Mouse (Mus musculus): ENCODE measurements around the gene Vamp8.

Vamp8 gene

DNA sequence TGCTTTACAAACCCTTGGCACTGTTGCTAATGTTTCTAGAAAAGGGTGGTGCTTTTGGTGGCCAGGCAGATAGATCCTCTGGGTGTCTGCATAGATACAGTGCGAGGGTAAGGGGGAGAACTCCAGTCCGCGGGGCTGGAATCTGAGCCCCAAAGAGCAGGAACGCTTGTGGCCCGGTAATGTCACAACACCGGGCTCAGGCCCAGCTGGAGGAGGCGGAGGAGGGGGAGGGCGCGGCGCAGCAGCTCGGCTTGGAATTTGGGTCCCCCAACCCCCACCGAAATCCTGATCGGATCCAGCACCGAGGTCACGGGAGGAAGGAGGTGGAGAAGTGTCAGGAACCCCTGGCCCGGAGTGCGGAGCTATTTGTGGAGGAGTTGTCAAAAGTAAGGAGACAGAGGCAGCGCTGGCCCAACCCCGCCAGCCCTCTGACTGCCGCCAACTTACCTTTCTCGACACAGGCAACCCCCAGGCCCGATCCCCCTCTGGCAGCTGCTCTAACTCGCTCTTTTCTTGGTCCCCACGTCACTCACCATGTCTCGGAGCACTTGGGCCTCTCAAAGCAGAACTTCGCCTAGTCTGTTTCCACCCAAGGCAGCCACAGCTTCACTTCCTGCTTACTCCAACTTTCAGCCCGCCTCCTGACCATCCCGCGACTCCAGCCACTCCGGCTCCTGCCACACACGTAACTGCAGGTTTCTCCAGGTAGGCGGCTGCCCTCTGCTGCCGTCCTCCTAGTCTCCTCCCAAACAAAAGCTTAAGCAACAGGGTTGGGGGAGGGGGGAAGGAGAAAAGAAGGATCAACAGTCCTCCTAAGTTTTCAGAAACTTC is at the start of gene Vamp8:
TSS of gene Vamp8 (minus strand) at position 763 of the 831 bp plus-strand sequence.
- H3K27me3 ChIP-seq (ENCODE audit: insufficient read depth, low read length) = peaks cover 23% of the 10 kb centered on the region
- peaks cover 24% of the 10 kb centered on the region for H3K4me1 ChIP-seq (replicated peaks; ENCODE audit: low read depth, low read length)
- TF ChIP-seq NANOG (IDR thresholded peaks at IDR 0.05; ENCODE audit: borderline replicate concordance, low read length) (no peak), POU5F1 (IDR thresholded peaks at IDR 0.05; ENCODE audit: borderline replicate concordance, low read length) (no peak), CTCF (conservative IDR thresholded peaks at IDR 0.05; ENCODE audit: low read length) (no peak)
- no peaks in the 10 kb centered on the region for H3K36me3 ChIP-seq (ENCODE audit: insufficient read depth, low read length)
- H3K4me3 ChIP-seq (replicated peaks; ENCODE audit: low read length) = peak within 1 kb of the TSS; percentile 76
- no peaks in the 10 kb centered on the region for H3K9me3 ChIP-seq (ENCODE audit: low read length)

DNA sequence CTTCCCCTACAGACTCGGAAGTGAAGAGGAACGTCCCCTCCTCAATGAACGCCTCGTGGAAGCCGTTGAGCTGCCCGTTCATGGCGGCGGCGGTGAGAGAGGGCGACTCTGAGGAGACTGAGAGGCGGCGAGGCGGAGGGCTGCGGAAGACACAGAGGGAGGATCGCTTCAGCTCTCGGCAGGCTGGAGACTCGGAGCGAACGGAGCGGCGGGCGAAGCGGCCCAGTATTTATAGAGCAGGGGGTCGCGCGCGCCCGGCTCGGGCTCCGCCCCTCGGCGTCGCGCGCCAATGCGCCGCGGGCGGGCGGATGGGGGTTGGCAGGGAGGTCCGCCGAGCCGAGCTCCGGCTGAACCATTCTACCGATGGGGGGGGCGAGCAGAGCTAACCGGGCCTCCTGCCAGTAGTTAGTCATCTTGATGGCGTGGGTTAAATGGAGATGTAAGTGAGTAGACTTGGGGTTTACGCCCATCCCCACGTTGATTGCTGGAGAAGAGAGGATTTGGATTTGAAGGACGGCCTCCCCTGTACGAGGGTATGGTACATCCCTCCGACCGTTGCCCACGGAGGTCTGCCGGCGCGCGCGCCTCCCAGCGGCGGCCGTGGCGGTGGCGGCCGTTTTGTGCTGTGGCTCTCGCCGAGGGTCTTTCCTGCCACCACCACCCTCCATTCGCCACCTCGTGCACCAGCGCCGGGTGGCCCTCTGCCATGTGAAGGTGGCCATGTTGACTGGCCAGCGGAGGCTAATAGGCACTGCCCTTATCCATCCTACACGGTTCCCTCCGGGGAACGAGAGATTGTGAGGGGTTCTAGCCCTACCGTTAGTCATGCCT is 49.1 kb upstream of the Vamp8 start, which contains the start of gene Mat2a:
TSS of gene Mat2a (minus strand) at position 204 of the 831 bp plus-strand sequence.
- H3K36me3 ChIP-seq (ENCODE audit: insufficient read depth, low read length) = peaks cover 41% of the 10 kb centered on the region

DNA sequence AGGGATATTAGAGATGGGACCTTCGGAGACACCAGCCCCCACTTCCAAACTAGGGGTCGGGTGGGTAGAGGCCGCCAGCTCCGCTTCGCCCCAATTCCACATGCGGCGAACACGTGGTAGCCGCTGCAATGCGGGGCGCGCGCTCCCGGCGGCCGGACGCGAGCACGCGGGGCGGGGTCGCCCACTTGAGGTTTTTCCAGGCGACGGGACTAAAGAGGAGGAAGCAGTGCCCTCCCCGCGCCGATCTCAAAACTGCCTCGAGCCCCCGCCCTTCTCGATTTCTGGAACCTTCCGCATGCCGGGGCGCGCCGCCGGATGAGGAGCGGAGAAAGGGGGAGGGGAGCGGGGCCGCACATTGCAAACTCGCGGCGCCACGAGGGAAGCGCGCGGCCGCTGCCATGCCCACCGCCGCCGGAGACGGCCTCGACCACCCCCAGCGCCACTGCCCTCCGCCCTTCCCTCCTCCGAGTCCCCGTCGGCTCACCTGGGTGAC is 48.4 kb upstream of the Vamp8 start:
- no peaks in the 10 kb centered on the region for H3K9me3 ChIP-seq (ENCODE audit: low read length)
- peaks cover 45% of the 10 kb centered on the region for H3K4me1 ChIP-seq (replicated peaks; ENCODE audit: low read depth, low read length)
- H3K4me3 ChIP-seq (replicated peaks; ENCODE audit: low read length) = peak overlapping the region; percentile 97
- no peak for TF ChIP-seq CTCF (conservative IDR thresholded peaks at IDR 0.05; ENCODE audit: low read length)
- no peak for TF ChIP-seq POU5F1 (IDR thresholded peaks at IDR 0.05; ENCODE audit: borderline replicate concordance, low read length)
- TF ChIP-seq NANOG (IDR thresholded peaks at IDR 0.05; ENCODE audit: borderline replicate concordance, low read length) = no peak
- peaks cover 48% of the 10 kb centered on the region for H3K36me3 ChIP-seq (ENCODE audit: insufficient read depth, low read length)
- 0 out of 2 replicates have a peak, but pooled peaks cover under 1% of the 10 kb centered on the region for H3K27me3 ChIP-seq (ENCODE audit: insufficient read depth, low read length)

More for the DNA sequence above, 49.1 kb upstream of the Vamp8 start, which contains the start of gene Mat2a:
- H3K4me1 ChIP-seq (replicated peaks; ENCODE audit: low read depth, low read length) = peaks cover 45% of the 10 kb centered on the region
- no peaks in the 10 kb centered on the region for H3K9me3 ChIP-seq (ENCODE audit: low read length)
- H3K27me3 ChIP-seq (ENCODE audit: insufficient read depth, low read length) = 0 out of 2 replicates have a peak, but pooled peaks cover 3% of the 10 kb centered on the region
- TF ChIP-seq POU5F1 (IDR thresholded peaks at IDR 0.05; ENCODE audit: borderline replicate concordance, low read length) = no peak
- TF ChIP-seq NANOG (IDR thresholded peaks at IDR 0.05; ENCODE audit: borderline replicate concordance, low read length) = no peak
- no peak for TF ChIP-seq CTCF (conservative IDR thresholded peaks at IDR 0.05; ENCODE audit: low read length)
- peak within 1 kb of the TSS; percentile 97 for H3K4me3 ChIP-seq (replicated peaks; ENCODE audit: low read length)

DNA sequence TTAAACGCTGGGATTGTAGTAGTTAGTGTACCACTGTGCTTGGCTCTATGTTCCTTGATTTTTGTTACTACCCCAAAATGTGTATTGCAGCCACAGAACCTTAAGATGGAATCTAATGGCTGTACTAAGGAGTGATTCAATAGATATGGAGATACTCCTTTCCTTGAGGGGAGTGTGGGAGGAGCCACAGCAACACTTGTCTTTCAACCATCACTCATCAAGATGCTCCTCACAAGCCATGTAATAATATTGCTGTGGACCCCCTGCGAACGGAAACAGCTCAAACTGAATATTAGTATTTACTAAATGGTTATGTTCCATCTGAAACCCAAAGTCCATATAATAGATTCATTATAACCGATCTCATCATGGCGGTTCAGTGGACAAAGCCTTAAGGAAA is 47.7 kb upstream of the Vamp8 start:
- Histone ChIP-seq H3K36me3 (ENCODE audit: insufficient read depth, low read length) (peaks cover 54% of the 10 kb centered on the region), H3K4me1 (replicated peaks; ENCODE audit: low read depth, low read length) (peaks cover 45% of the 10 kb centered on the region), H3K4me3 (replicated peaks; ENCODE audit: low read length) (peak overlapping the region; percentile 97), H3K9me3 (ENCODE audit: low read length) (no peaks in the 10 kb centered on the region), H3K27me3 (ENCODE audit: insufficient read depth, low read length) (no peaks in the 10 kb centered on the region)
- TF ChIP-seq POU5F1 (IDR thresholded peaks at IDR 0.05; ENCODE audit: borderline replicate concordance, low read length) (no peak), CTCF (conservative IDR thresholded peaks at IDR 0.05; ENCODE audit: low read length) (no peak), NANOG (IDR thresholded peaks at IDR 0.05; ENCODE audit: borderline replicate concordance, low read length) (no peak)

DNA sequence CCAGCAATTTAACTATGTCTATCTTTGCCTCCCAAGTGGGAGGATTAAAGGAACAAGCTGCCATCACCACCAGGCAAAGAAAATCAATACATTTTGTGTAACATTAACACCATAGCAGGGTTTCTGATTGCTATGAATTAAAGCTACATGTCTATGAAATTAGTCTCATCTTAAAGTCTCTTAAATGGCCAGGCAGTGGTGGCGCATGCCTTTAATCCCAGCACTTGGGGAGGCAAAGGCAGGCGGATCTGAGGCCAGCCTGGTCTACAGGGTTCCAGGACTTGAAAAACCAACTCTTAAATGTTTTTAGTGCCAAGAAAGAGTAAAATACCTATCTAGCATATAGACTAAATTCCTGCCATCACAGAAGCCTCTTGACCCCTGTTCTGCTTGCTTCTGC is 41.6 kb upstream of the Vamp8 start:
- no peaks in the 10 kb centered on the region for H3K9me3 ChIP-seq (ENCODE audit: low read length)
- TF ChIP-seq POU5F1 (IDR thresholded peaks at IDR 0.05; ENCODE audit: borderline replicate concordance, low read length) (no peak), CTCF (conservative IDR thresholded peaks at IDR 0.05; ENCODE audit: low read length) (no peak), NANOG (IDR thresholded peaks at IDR 0.05; ENCODE audit: borderline replicate concordance, low read length) (no peak)
- H3K4me3 ChIP-seq (replicated peaks; ENCODE audit: low read length) = no peak overlapping the region
- H3K27me3 ChIP-seq (ENCODE audit: insufficient read depth, low read length) = no peaks in the 10 kb centered on the region
- H3K4me1 ChIP-seq (replicated peaks; ENCODE audit: low read depth, low read length) = peaks cover 45% of the 10 kb centered on the region
- H3K36me3 ChIP-seq (ENCODE audit: insufficient read depth, low read length) = peaks cover 100% of the 10 kb centered on the region

DNA sequence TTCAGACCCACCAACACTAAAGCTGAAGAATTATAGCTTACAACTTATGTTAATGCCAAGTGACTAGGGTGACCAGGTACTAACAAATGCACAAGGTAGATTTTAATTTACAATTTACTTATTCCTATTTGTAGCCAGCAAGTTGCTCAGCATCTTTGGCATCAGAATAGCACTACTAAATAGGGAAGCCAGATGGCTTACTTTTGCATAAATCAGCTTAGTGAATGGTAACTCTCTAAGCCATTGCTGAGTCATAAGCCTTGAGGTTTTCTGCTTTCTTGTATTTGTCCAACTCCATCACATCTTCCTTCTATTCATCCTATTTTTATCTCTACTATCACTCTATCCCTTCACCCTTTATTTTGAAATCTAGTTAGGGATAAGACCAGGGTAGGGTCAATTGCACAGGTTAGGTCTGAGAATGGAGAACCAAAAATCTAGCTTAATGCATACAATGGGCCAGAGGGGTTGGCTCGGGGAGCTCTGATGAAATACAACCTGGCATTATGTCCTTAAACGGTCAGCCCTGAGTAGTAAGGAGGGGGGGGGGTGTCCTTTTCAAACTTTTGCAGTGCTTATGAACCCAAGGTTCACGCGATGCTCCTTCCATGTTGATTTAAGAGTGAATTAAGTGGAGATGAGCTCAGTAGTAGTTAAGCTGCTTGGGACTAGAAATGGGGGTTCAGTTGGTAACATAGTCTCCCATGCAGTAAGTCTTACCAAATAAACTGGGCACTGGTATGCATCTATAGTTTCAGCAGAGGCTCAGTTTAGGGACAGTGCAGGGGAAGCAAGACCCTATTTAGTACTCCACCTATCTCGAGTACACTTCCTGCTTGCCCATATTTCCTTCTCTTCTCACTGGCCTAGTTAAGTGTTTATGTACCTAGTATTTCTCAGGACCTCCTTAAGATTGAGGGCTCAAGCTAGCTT is 40.8 kb upstream of the Vamp8 start:
- Histone ChIP-seq H3K36me3 (ENCODE audit: insufficient read depth, low read length) (peaks cover 100% of the 10 kb centered on the region), H3K4me1 (replicated peaks; ENCODE audit: low read depth, low read length) (peaks cover 36% of the 10 kb centered on the region), H3K9me3 (ENCODE audit: low read length) (no peaks in the 10 kb centered on the region), H3K4me3 (replicated peaks; ENCODE audit: low read length) (no peak overlapping the region), H3K27me3 (ENCODE audit: insufficient read depth, low read length) (no peaks in the 10 kb centered on the region)
- TF ChIP-seq NANOG (IDR thresholded peaks at IDR 0.05; ENCODE audit: borderline replicate concordance, low read length) (no peak), POU5F1 (IDR thresholded peaks at IDR 0.05; ENCODE audit: borderline replicate concordance, low read length) (no peak), CTCF (conservative IDR thresholded peaks at IDR 0.05; ENCODE audit: low read length) (no peak)

DNA sequence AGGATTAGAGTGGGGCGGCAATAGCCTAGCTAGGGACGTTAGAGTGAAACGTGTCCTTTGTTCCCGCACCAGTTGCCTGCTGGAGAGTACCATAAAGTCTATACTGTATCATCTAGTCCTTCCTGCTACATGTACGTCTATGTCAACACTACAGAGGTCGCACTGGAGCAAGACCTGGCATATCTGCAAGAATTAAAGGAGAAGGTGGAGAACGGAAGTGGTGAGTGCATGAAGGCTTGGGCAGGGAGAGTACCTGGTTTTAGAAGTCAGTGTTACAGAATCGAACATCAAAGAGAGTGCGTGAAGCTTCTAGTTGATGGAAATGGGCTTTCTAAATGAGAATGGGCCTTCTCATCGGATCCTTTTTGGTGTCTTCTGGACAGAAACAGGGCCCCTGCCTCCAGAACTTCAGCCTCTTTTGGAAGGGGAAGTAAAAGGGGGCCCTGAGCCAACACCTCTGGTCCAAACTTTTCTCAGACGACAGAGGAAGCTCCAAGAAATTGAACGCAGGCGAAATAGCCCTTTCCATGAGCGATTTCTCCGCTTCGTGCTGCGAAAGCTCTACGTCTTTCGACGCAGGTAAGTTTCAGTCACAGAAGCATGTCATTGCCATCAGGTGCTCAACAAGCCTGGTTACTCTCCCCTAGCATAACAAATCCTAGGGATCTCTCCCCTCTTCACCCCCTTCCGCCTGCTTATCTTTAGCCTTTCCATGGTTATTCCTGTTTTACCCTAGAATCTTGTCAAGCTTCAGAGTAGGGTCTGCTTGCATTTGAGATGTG is 38.7 kb upstream of the Vamp8 start:
- no peak overlapping the region for H3K4me3 ChIP-seq (replicated peaks; ENCODE audit: low read length)
- TF ChIP-seq POU5F1 (IDR thresholded peaks at IDR 0.05; ENCODE audit: borderline replicate concordance, low read length) (no peak), CTCF (conservative IDR thresholded peaks at IDR 0.05; ENCODE audit: low read length) (no peak), NANOG (IDR thresholded peaks at IDR 0.05; ENCODE audit: borderline replicate concordance, low read length) (no peak)
- no peaks in the 10 kb centered on the region for H3K27me3 ChIP-seq (ENCODE audit: insufficient read depth, low read length)
- peaks cover 100% of the 10 kb centered on the region for H3K36me3 ChIP-seq (ENCODE audit: insufficient read depth, low read length)
- peaks cover 21% of the 10 kb centered on the region; the same call in 1 of the 2 replicates for H3K4me1 ChIP-seq (replicated peaks; ENCODE audit: low read depth, low read length)
- peaks cover 13% of the 10 kb centered on the region for H3K9me3 ChIP-seq (ENCODE audit: low read length)

Data from E14TG2a.4 (cell line).